In genomic region chr1:118772261-118772660, GRCm38 (mm10) we compare ENCODE assay signal across 7 mouse cellular contexts.
DNase-seq lines count a peak whose midpoint lies in the region; TF ChIP-seq lines count a peak whose summit lies in the region.

No protein-coding gene starts in this region.

- H3K36me3 ChIP-seq in ES-Bruce4 (ENCODE audit: control insufficient read depth, insufficient read depth, low read length, poor library complexity, severe bottlenecking) = no peaks in the 10 kb centered on the region
- no peaks in the 10 kb centered on the region for H3K36me3 ChIP-seq in splenic B cell, adult 2 months (ENCODE audit: control insufficient read depth, insufficient read depth, low read length, poor library complexity, severe bottlenecking)

- no peak overlapping the region for H3K4me3 ChIP-seq in ES-Bruce4 (ENCODE audit: low read depth, low read length)

- no peak overlapping the region for H3K27ac ChIP-seq in ES-Bruce4 (ENCODE audit: insufficient read depth, low read length)

- H3K9me3 ChIP-seq in ES-Bruce4 (replicated peaks; ENCODE audit: control insufficient read depth, insufficient read depth, low read length, poor library complexity, severe bottlenecking) = no peaks in the 10 kb centered on the region

- WGBS in large intestine, adult 2 months = 16% methylated on average over 9 of the region's 9 CpGs

- no peaks in the 10 kb centered on the region for H3K27me3 ChIP-seq in ES-Bruce4 (ENCODE audit: control insufficient read depth, insufficient read depth, low read length, poor library complexity, severe bottlenecking)
- H3K27me3 ChIP-seq in splenic B cell, adult 2 months (ENCODE audit: control insufficient read depth, insufficient read depth, low read length, poor library complexity, severe bottlenecking) = no peaks in the 10 kb centered on the region

- TF ChIP-seq CTCF in ES-Bruce4 (IDR thresholded peaks at IDR 0.05; ENCODE audit: low read depth, low read length) = peak; percentile 95

- no peak for TF ChIP-seq EP300 in ES-Bruce4 (IDR thresholded peaks at IDR 0.05; ENCODE audit: insufficient read depth, low read depth, low read length)

- TF ChIP-seq POLR2A in ES-Bruce4 (IDR thresholded peaks at IDR 0.05; ENCODE audit: insufficient read depth, low read length) = no peak

- DNase-seq in WW6 (ENCODE audit: low read depth, low spot score) = peak; percentile 59
- DNase-seq in cerebellum, postnatal 36 days = peak; percentile 55 to 63
- DNase-seq in heart, adult 8-10 months (ENCODE audit: low spot score) = peak; percentile 53
- peak; percentile 11 for DNase-seq in large intestine, adult 2 months (ENCODE audit: low read depth, low spot score)
- DNase-seq in lung, postnatal 4 days = peak; percentile 61 to 70
- peak; percentile 41 for DNase-seq in splenic B cell, adult 2 months (ENCODE audit: low read depth, low spot score)

- H3K9ac ChIP-seq in ES-Bruce4 (ENCODE audit: low read depth, poor library complexity, severe bottlenecking) = no peak overlapping the region

- H3K4me1 ChIP-seq in ES-Bruce4 (ENCODE audit: control insufficient read depth, insufficient read depth, low read length) = no peaks in the 10 kb centered on the region

Comparison
In these comparisons a context has a peak if more than half of its experiments do, and no peak if none do; other contexts are left out.
1. DNase-seq: peak in every context shown above with its lines; median percentile 66 in lung, postnatal 4 days; 59 in WW6; 59 in cerebellum, postnatal 36 days; 53 in heart, adult 8-10 months; 41 in splenic B cell, adult 2 months; 11 in large intestine, adult 2 months.